Mouse (Mus musculus) hindlimb bud, embryonic 11.5 days (tissue): ENCODE results near the gene Tnks2.

Experiments used
- DNase-seq: peaks from one replicate; pipeline ENCODE4 v3.0.0-alpha.2; 2012; ENCODE audit warnings: low read depth, low spot score; ENCODE audit errors: extremely low spot score

The Tnks2 gene

GRCm38 (mm10) chr19:36932097-36932496 lies 98.1 kb downstream of the Tnks2 start:
- no peak for DNase-seq

- no peak for DNase-seq
Measured at GRCm38 (mm10) chr19:36932613-36933012, 98.6 kb downstream of the Tnks2 start.

GRCm38 (mm10) chr19:36936285-36936684 lies 102.3 kb downstream of the Tnks2 start:
- no peak for DNase-seq

- no peak for DNase-seq
Measured at GRCm38 (mm10) chr19:36938008-36938407, 104.0 kb downstream of the Tnks2 start.

GRCm38 (mm10) chr19:36940064-36940463 lies 106.0 kb downstream of the Tnks2 start:
- no peak for DNase-seq
